Mouse (Mus musculus) large intestine, adult 2 months (tissue): Measurements from ENCODE around the gene Agpat4. TPM values are rescaled to one million over a fixed set of nuclear protein-coding genes. Genes with fewer than 3 reads are reported as not detected.
A peak's percentile ranks its signal among the peaks of the same experiment; 100 is the strongest.
"Not testable (repeated sequence)": the region's sequence is repeated elsewhere in the genome, so short reads cannot be mapped to it uniquely, and the experiment has no call there.

Experiments
- DNase-seq: peaks from one replicate; pipeline ENCODE4 v3.0.0-alpha.2; 2012; ENCODE audit warnings: low read depth, low spot score
- WGBS: fragments of 180-500 bp; shearing (Covaris S2); methylation state at CpG from one replicate; pipeline ENCODE4 v1.1.7; 2018; 5-methylcytosine and 5-hydroxymethylcytosine counted together
- polyA plus RNA-seq: library from polyadenylated mRNA; depleted of rRNA; stranded (reverse); fragments of >200 nt; gene quantifications from 2 replicates; pipeline ENCODE4 v1.2.3, GENCODE M21; 2012

Gene Agpat4
- polyA plus RNA-seq, 1 experiment: 31.1 TPM

DNA sequence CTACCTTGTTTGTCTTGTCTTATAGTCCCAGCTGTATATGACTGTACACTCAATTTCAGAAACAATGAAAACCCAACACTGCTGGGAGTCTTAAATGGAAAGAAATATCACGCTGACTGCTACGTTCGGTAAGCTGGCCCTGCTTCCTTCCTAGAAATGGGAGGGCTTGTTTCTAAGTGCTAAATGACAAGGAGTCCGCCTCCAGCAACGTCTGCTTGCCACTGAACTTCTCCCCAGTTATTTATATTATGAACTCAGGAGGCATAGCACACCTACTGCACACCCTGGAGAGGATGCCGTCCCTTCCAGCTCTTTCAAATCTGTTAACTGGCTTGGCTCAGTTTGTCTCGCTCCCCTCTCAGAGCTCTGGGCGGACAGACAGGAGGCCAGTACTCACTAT, 94.9 kb downstream of the Agpat4 start:
- WGBS: 89% methylated on average over 8 of the region's 8 CpGs
- no peak for DNase-seq

DNA sequence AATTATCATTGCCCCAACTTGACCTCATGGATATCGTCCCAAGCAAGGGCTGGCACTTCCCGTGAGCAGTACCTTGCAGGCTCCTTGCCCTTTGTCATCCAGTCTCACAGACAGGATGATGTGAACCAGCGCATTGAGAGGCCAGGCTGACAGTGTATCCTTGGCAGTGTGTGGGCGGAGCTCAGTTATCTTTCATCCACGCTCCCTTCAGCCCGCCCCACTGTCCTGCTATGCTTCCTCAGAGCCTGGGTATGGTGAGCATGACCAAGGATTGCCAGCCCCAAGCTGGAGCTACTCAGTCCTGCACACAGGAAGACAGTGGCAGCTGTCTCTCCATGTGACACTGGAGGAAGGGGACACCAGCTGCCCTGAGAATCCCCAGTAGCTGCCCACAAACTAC, 97.7 kb downstream of the Agpat4 start:
- DNase-seq: no peak
- WGBS: 77% methylated on average over 6 of the region's 6 CpGs

DNA sequence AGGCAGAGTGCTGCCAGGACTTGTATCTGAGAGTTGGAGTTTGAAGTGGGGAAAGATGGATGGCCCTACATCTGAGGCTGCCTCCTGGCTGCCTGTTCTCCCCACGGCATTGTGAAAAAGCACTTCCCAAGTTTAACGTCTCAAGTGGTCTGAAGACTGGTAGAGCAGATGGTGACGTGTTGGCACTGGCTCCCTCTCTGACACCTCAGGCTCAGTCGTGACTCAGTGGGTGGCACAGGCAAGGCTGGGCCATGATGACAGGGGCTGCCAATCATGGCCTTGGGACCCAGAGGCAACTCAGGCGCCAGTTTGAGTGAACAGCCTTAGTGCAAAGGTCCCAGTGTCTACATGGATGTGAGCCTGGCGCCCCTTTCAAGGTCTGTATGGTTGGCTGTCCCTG, 103.4 kb downstream of the Agpat4 start:
- DNase-seq: no peak
- WGBS: 83% methylated on average over 6 of the region's 6 CpGs

DNA sequence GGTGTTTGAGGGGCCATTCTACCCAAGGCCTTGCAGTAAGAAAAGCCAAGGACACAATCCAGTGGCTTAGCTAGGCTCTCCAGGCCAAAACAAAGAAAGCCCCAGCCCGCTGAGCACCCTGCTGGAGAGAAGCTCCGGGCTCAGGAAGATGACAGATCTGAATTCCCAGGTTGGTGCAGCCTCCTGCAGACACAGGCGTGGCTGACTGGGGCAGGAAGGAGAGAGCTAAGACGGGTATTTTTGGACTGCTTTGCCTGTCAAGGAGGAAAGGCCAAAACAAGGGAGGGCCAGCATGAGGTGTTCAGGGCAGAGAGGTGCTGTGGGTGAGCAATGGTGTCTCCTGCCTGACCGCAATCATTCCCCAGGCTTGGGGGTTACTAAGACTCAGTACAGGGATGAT, 105.2 kb downstream of the Agpat4 start:
- WGBS: 77% methylated on average over 5 of the region's 5 CpGs
- no peak for DNase-seq

DNA sequence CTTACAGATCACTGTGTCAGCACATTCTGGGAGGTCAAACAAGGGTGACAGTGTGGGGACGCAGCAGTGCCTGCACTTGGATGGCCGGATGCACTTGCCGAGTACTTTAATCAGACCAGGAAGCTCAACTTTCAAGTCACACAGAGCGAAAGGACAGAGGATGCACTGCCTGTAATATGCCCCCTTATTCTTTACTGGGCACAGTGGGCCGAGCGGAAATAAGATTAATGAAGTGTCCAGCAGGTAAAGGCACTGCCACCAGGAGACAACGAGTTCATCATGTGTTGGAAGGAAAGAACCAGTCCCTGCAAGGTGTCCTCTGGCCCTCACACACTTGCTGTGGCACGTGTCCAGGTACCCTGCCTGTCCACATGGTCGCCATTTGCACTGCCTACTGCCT, 105.6 kb downstream of the Agpat4 start:
- DNase-seq: no peak
- 92% methylated on average over 9 of the region's 9 CpGs for WGBS

GRCm38 (mm10) chr17:12224551-12224950, 106.0 kb downstream of the Agpat4 start:
- WGBS: 83% methylated on average over 7 of the region's 7 CpGs
- DNase-seq: not testable (repeated sequence)

- 52% methylated on average over 1 of the region's 1 CpGs for WGBS
- no peak for DNase-seq
Observed at GRCm38 (mm10) chr17:12225227-12225626, 106.7 kb downstream of the Agpat4 start.

DNA sequence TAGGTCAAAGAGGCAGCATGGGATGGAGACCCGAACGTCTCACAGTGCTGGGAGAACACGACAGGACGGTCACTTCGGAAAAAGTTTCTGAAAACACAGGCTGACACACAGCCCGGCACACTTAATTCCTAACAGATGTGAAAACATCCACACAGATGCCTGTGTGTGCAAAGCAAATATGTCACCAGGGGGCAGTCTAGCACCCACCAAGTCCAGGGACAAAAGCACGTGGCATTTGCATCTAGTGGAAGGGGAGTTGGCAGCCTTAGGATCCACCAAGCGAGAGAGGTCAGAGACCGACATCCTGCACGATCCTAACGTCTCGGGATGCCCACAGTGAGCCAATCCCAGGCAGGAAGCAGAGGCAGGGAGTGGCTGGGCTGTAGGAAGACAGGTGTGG, 108.0 kb downstream of the Agpat4 start:
- no peak for DNase-seq
- WGBS: 59% methylated on average over 12 of the region's 12 CpGs

- DNase-seq: no peak
- 81% methylated on average over 10 of the region's 10 CpGs for WGBS
Observed at GRCm38 (mm10) chr17:12228001-12228400, 109.5 kb downstream of the Agpat4 start.

- DNase-seq: no peak
- WGBS: 92% methylated on average over 7 of the region's 7 CpGs
Observed at GRCm38 (mm10) chr17:12228471-12228870, 110.0 kb downstream of the Agpat4 start.

DNA sequence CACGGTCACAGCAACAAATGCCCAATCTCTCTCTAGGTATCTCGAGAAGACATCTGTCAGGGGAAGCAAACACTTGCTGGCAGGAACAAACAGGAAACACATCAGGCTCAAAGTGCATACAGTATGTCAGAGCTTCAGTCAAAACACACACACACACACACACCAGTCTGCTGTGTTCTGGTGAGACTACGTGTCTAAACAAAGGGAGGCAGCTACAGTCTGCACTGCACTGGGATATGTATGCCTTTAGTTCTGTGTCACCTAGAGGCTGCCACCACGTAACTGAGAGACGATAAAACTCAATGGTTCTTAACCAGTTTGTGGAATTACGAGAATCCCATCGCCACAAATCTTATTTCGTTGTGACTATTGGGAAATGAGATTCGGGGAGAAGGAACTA, 111.3 kb downstream of the Agpat4 start:
- DNase-seq: no peak
- 89% methylated on average over 9 of the region's 9 CpGs for WGBS

GRCm38 (mm10) chr17:12230167-12230566, 111.7 kb downstream of the Agpat4 start:
- WGBS: 82% methylated on average over 6 of the region's 6 CpGs

DNA sequence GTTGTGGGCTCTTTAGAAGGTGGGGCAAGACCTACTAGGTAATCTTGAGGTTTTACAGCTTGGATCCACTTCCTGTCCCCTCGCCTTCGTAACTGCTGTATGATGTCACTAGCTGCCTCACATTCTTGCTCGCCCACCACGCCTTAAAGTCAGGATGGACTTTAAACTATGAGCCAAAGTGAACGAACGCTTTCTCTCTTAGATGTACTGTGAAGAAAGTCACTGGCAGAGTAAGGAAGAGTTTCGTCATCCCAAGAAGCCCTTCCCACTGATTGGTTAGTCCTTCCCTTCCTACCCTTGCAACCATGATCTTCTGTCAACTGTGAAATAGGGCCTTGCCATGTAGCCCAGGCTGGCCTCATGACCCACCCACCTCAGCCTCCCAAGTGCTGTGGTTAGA, 112.6 kb downstream of the Agpat4 start:
- WGBS: 37% methylated on average over 7 of the region's 7 CpGs

More at GRCm38 (mm10) chr17:12230167-12230566, 111.7 kb downstream of the Agpat4 start:
- no peak for DNase-seq

GRCm38 (mm10) chr17:12232724-12233123, 114.2 kb downstream of the Agpat4 start:
- 96% methylated on average over 6 of the region's 6 CpGs for WGBS
- no peak for DNase-seq

More for the DNA sequence above, 112.6 kb downstream of the Agpat4 start:
- DNase-seq: peak; percentile 22

GRCm38 (mm10) chr17:12240701-12241100, 122.2 kb downstream of the Agpat4 start:
- 91% methylated on average over 3 of the region's 3 CpGs for WGBS

GRCm38 (mm10) chr17:12249783-12250504, 131.4 kb downstream of the Agpat4 start:
- DNase-seq: no peak
- 88% methylated on average over 19 of the region's 19 CpGs for WGBS

More at GRCm38 (mm10) chr17:12240701-12241100, 122.2 kb downstream of the Agpat4 start:
- no peak for DNase-seq

- DNase-seq: no peak
- 98% methylated on average over 9 of the region's 9 CpGs for WGBS
Observed at GRCm38 (mm10) chr17:12250581-12250980, 132.1 kb downstream of the Agpat4 start.

GRCm38 (mm10) chr17:12256142-12256541, 137.6 kb downstream of the Agpat4 start:
- DNase-seq: no peak
- 97% methylated on average over 11 of the region's 11 CpGs for WGBS

GRCm38 (mm10) chr17:12258517-12258916, 140.0 kb downstream of the Agpat4 start:
- no peak for DNase-seq
- WGBS: 63% methylated on average over 6 of the region's 6 CpGs

- no peak for DNase-seq
- WGBS: 78% methylated on average over 8 of the region's 8 CpGs
Observed at GRCm38 (mm10) chr17:12259957-12260356, 141.5 kb downstream of the Agpat4 start.

DNA sequence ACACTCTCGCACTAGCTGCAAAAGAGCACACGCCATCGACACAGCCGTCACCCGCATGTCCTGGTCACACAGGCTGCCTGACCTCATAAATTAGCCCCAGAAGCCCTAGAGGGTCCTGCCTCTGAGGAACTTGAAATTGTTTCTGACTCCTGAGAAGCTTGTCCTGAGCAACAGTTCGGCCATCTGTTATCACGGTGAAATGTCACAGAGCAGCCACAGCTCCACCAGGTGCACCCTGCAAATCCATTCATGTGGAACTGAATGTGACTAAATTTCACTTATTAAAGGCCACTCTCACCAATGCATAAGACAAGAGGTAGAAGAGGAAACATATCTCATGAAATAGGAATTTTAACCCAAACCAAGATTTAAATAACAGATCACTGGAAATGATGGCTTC, 142.9 kb downstream of the Agpat4 start:
- DNase-seq: no peak
- WGBS: 95% methylated on average over 7 of the region's 7 CpGs

- DNase-seq: no peak
- 68% methylated on average over 2 of the region's 2 CpGs for WGBS
Observed at GRCm38 (mm10) chr17:12261887-12262286, 143.4 kb downstream of the Agpat4 start.
